Comparison of ENCODE assay signal across 20 mouse cellular contexts in the genomic region with DNA sequence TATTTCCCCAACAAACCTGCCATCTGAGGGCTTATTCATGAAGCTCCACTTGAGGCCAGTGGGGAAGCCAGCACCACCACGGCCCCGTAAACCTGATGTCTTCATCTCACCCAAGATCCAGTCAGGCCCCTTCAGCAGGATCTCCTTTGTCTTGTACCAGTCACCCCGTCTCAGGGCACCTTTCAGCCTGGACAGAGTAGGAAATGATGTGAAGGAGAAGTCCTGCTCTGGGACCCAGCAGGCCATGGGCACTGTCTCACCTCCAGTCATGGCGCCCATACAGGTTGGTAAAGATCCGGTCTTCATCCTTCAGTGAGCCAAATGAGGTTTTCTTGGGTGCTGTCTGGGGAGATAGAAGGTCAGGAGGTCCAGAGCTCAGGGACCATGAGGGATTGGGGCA. TPM values are rescaled to one million over a fixed set of nuclear protein-coding genes. Genes with fewer than 3 reads are reported as not detected.
DNase-seq lines count a peak whose midpoint lies in the region; ATAC-seq lines count a peak whose summit lies in the region.
"Had no signal": no experiment of that assay in that cellular context is flagged by ENCODE, and none has a peak within 500 bp of the region (broad histone marks: within the 10 kb centered on the region; RNA-seq: fewer than 3 reads in every experiment).

No protein-coding gene starts in this region.

- H3K9ac ChIP-seq in hindbrain, embryonic 11.5 days (ENCODE audit: low read depth, low read length): no peak overlapping the region
- no peak overlapping the region for H3K9ac ChIP-seq in neural tube, embryonic 12.5 days

- ATAC-seq in erythroblast, adult 5-6 weeks (replicated peaks; ENCODE audit: low FRiP score, poor library complexity, severe bottlenecking): no peak
- ATAC-seq in hindbrain, embryonic 11.5 days (ENCODE audit: low FRiP score): no peak
- no peak for ATAC-seq in neural tube, embryonic 12.5 days (ENCODE audit: low FRiP score, low read depth)
- ATAC-seq: forebrain, embryonic 15.5 days had no signal

- no peaks in the 10 kb centered on the region for H3K9me3 ChIP-seq in erythroblast, embryonic 14.5 days (ENCODE audit: control insufficient read depth, low read length)
- H3K9me3 ChIP-seq in hindbrain, embryonic 10.5 days: no peaks in the 10 kb centered on the region
- no peaks in the 10 kb centered on the region for H3K9me3 ChIP-seq in hindbrain, embryonic 11.5 days (ENCODE audit: control insufficient read depth, low read length)
- H3K9me3 ChIP-seq in neural tube, embryonic 12.5 days: no peaks in the 10 kb centered on the region
- H3K9me3 ChIP-seq: forebrain, embryonic 15.5 days had no signal

- H3K27me3 ChIP-seq in erythroblast, embryonic 14.5 days (ENCODE audit: control insufficient read depth): no peaks in the 10 kb centered on the region
- H3K27me3 ChIP-seq in hindbrain, embryonic 10.5 days (ENCODE audit: insufficient read depth, poor library complexity, severe bottlenecking): no peaks in the 10 kb centered on the region
- no peaks in the 10 kb centered on the region for H3K27me3 ChIP-seq in hindbrain, embryonic 11.5 days (ENCODE audit: control insufficient read depth, insufficient read depth, low read length)
- H3K27me3 ChIP-seq in neural tube, embryonic 12.5 days (replicated peaks): no peaks in the 10 kb centered on the region
- H3K27me3 ChIP-seq: forebrain, embryonic 15.5 days had no signal

- H3K4me1 ChIP-seq in erythroblast, embryonic 14.5 days (ENCODE audit: control insufficient read depth): peaks cover 47% of the 10 kb centered on the region
- peaks cover 25% of the 10 kb centered on the region for H3K4me1 ChIP-seq in hindbrain, embryonic 10.5 days (replicated peaks)
- peaks cover 3% of the 10 kb centered on the region; the same call in 1 of the 2 replicates for H3K4me1 ChIP-seq in hindbrain, embryonic 11.5 days (replicated peaks; ENCODE audit: control insufficient read depth, insufficient read depth, low read length)
- H3K4me1 ChIP-seq in neural tube, embryonic 12.5 days: peaks cover 6% of the 10 kb centered on the region

- 91% methylated on average over 5 of the region's 5 CpGs for WGBS in hindbrain, embryonic 10.5 days
- 98% methylated on average over 5 of the region's 5 CpGs for WGBS in hindbrain, embryonic 11.5 days
- 92% methylated on average over 5 of the region's 5 CpGs for WGBS in neural tube, embryonic 12.5 days

- no peak overlapping the region for H3K4me2 ChIP-seq in hindbrain, embryonic 11.5 days (replicated peaks; ENCODE audit: low read depth, low read length)
- H3K4me2 ChIP-seq in neural tube, embryonic 12.5 days (replicated peaks): peak overlapping the region; percentile 67; the same call in 1 of the 2 replicates

- peaks cover 52% of the 10 kb centered on the region for H3K36me3 ChIP-seq in erythroblast, embryonic 14.5 days (ENCODE audit: control insufficient read depth)
- H3K36me3 ChIP-seq in hindbrain, embryonic 10.5 days: peaks cover 51% of the 10 kb centered on the region
- H3K36me3 ChIP-seq in hindbrain, embryonic 11.5 days (ENCODE audit: control insufficient read depth, insufficient read depth, low read length): peaks cover 6% of the 10 kb centered on the region; the same call in 1 of the 2 replicates
- peaks cover 44% of the 10 kb centered on the region for H3K36me3 ChIP-seq in neural tube, embryonic 12.5 days

- peak overlapping the region; percentile 78 for H3K4me3 ChIP-seq in erythroblast, embryonic 14.5 days (replicated peaks)
- H3K4me3 ChIP-seq in hindbrain, embryonic 10.5 days: peak overlapping the region; percentile 94; the same call in 1 of the 2 replicates
- no peak overlapping the region for H3K4me3 ChIP-seq in hindbrain, embryonic 11.5 days (ENCODE audit: low read depth, low read length)
- H3K4me3 ChIP-seq in neural tube, embryonic 12.5 days: no peak overlapping the region

- H3K27ac ChIP-seq in hindbrain, embryonic 10.5 days: no peak overlapping the region
- H3K27ac ChIP-seq in hindbrain, embryonic 11.5 days (ENCODE audit: low read depth, low read length): no peak overlapping the region
- no peak overlapping the region for H3K27ac ChIP-seq in neural tube, embryonic 12.5 days
- H3K27ac ChIP-seq: forebrain, embryonic 15.5 days; left cerebral cortex, adult 2 months; macrophage had no signal

- DNase-seq in hindbrain, embryonic 10.5 days (ENCODE audit: low spot score): no peak
- no peak for DNase-seq in hindbrain, embryonic 11.5 days (ENCODE audit: low spot score)
- no peak for DNase-seq in neural tube, embryonic 10.5 days (ENCODE audit: extremely low spot score, low spot score)
- no peak for DNase-seq in right cerebral cortex, adult 2 months (ENCODE audit: low spot score in 2 of 2)
- DNase-seq in kidney, postnatal 36 days: no peak
- DNase-seq: cerebellum, postnatal 25 days; gastrocnemius, postnatal 10 days; kidney, adult 18-20 months; kidney, postnatal 4 days; right cerebral cortex, postnatal 25 days had no signal

RNA-seq across cellular contexts. Expression of gene Ndufv1, which starts 1.5 kb away (rescaled TPM):
- polyA plus RNA-seq in erythroblast, embryonic 14.5 days (2012): 47.7 and 49.2 TPM in 2 replicates
- 57.8 and 76.5 TPM in 2 replicates for total RNA-seq in erythroblast, adult 5-6 weeks (2015; ENCODE audit: low replicate concordance)
- total RNA-seq in erythroblast, adult 5-6 weeks (2017; ENCODE audit: low replicate concordance): 60.4 and 63.3 TPM in 2 replicates
- 196 and 198 TPM in 2 replicates for polyA plus RNA-seq in hindbrain, embryonic 10.5 days (2016; fragmentation: Nextera tagmentation; extraction: Ambion mirVana)
- polyA plus RNA-seq in hindbrain, embryonic 11.5 days (2014; fragmentation: Nextera tagmentation; extraction: Ambion mirVana): 188 and 201 TPM in 2 replicates
- 201 and 209 TPM in 2 replicates for polyA plus RNA-seq in neural tube, embryonic 12.5 days (2016; fragmentation: Nextera tagmentation; extraction: Ambion mirVana)

RNA-seq across cellular contexts. Expression of gene Doc2g, which starts 8.0 kb away (rescaled TPM):
- 0.06 and 0.07 TPM in 2 replicates for polyA plus RNA-seq in erythroblast, embryonic 14.5 days (2012)
- total RNA-seq in erythroblast, adult 5-6 weeks (2015; ENCODE audit: low replicate concordance): 0.38 TPM in 1 of 2 replicates, not detected in the other
- not detected in 2 replicates for total RNA-seq in erythroblast, adult 5-6 weeks (2017; ENCODE audit: low replicate concordance)
- polyA plus RNA-seq in hindbrain, embryonic 10.5 days (2016; fragmentation: Nextera tagmentation; extraction: Ambion mirVana): 3.0 and 3.8 TPM in 2 replicates
- polyA plus RNA-seq in hindbrain, embryonic 11.5 days (2014; fragmentation: Nextera tagmentation; extraction: Ambion mirVana): 1.5 and 1.9 TPM in 2 replicates
- polyA plus RNA-seq in neural tube, embryonic 12.5 days (2016; fragmentation: Nextera tagmentation; extraction: Ambion mirVana): 4.5 and 6.0 TPM in 2 replicates
- polyA plus RNA-seq: macrophage had no signal

RNA-seq across cellular contexts. Expression of gene Gm49405, which starts 10.7 kb away (rescaled TPM):
- polyA plus RNA-seq in erythroblast, embryonic 14.5 days (2012): 0.05 TPM in 2 replicates
- total RNA-seq in erythroblast, adult 5-6 weeks (2015; ENCODE audit: low replicate concordance): 0.58 TPM in 1 of 2 replicates, not detected in the other
- total RNA-seq in erythroblast, adult 5-6 weeks (2017; ENCODE audit: low replicate concordance): 0.42 TPM in 1 of 2 replicates, not detected in the other
- polyA plus RNA-seq in hindbrain, embryonic 10.5 days (2016; fragmentation: Nextera tagmentation; extraction: Ambion mirVana): 3.0 and 3.1 TPM in 2 replicates
- 1.5 and 1.6 TPM in 2 replicates for polyA plus RNA-seq in hindbrain, embryonic 11.5 days (2014; fragmentation: Nextera tagmentation; extraction: Ambion mirVana)
- polyA plus RNA-seq in neural tube, embryonic 12.5 days (2016; fragmentation: Nextera tagmentation; extraction: Ambion mirVana): 4.3 TPM in 2 replicates

RNA-seq across cellular contexts. Expression of gene Nudt8, which starts 10.7 kb away (rescaled TPM):
- 0.45 and 0.73 TPM in 2 replicates for polyA plus RNA-seq in erythroblast, embryonic 14.5 days (2012)
- total RNA-seq in erythroblast, adult 5-6 weeks (2015; ENCODE audit: low replicate concordance): 2.7 TPM in 1 of 2 replicates, not detected in the other
- 2.4 and 2.5 TPM in 2 replicates for total RNA-seq in erythroblast, adult 5-6 weeks (2017; ENCODE audit: low replicate concordance)
- 20.1 and 22.6 TPM in 2 replicates for polyA plus RNA-seq in hindbrain, embryonic 10.5 days (2016; fragmentation: Nextera tagmentation; extraction: Ambion mirVana)
- polyA plus RNA-seq in hindbrain, embryonic 11.5 days (2014; fragmentation: Nextera tagmentation; extraction: Ambion mirVana): 14.6 and 19.5 TPM in 2 replicates
- 20.6 and 22.8 TPM in 2 replicates for polyA plus RNA-seq in neural tube, embryonic 12.5 days (2016; fragmentation: Nextera tagmentation; extraction: Ambion mirVana)

RNA-seq across cellular contexts. Expression of gene Tbx10, which starts 18.5 kb away (rescaled TPM):
- polyA plus RNA-seq in erythroblast, embryonic 14.5 days (2012): not detected in 2 replicates
- not detected in 2 replicates for total RNA-seq in erythroblast, adult 5-6 weeks (2015; ENCODE audit: low replicate concordance)
- not detected in 2 replicates for total RNA-seq in erythroblast, adult 5-6 weeks (2017; ENCODE audit: low replicate concordance)
- 0.88 and 2.6 TPM in 2 replicates for polyA plus RNA-seq in hindbrain, embryonic 10.5 days (2016; fragmentation: Nextera tagmentation; extraction: Ambion mirVana)
- polyA plus RNA-seq in hindbrain, embryonic 11.5 days (2014; fragmentation: Nextera tagmentation; extraction: Ambion mirVana): 0.70 and 2.3 TPM in 2 replicates
- not detected in 2 replicates for polyA plus RNA-seq in neural tube, embryonic 12.5 days (2016; fragmentation: Nextera tagmentation; extraction: Ambion mirVana)
- total RNA-seq: adrenal gland, adult 18-20 months; gastrocnemius, postnatal 10 days; left cerebral cortex, adult 2 months had no signal
- polyA plus RNA-seq: embryonic facial prominence, embryonic 11.5 days; heart, postnatal 0 days; liver, embryonic 16.5 days; macrophage had no signal

Comparison
In these comparisons a context has a peak if more than half of its experiments do, and no peak if none do; other contexts are left out.
1. H3K4me3 ChIP-seq: peak in erythroblast, embryonic 14.5 days (single experiment) and hindbrain, embryonic 10.5 days (single experiment); none in hindbrain, embryonic 11.5 days (single experiment) and neural tube, embryonic 12.5 days (single experiment).